Mouse (Mus musculus) liver, embryonic 18 days (tissue): ENCODE results near the gene Olfr575. TPM values are rescaled to one million over a fixed set of nuclear protein-coding genes. Genes with fewer than 3 reads are reported as not detected.

Experiments used
- polyA plus RNA-seq: library from polyadenylated mRNA; depleted of rRNA; stranded (reverse); fragments of >200 nt; gene quantifications from 2 replicates; pipeline ENCODE4 v1.2.3, GENCODE M21; 2012; rRNA removed

Olfr575 gene
- not detected in 2 replicates for polyA plus RNA-seq

GRCm38 (mm10) chr7:102958593-102958992, at the start of gene Olfr575:
TSS of gene Olfr575 (minus strand) at chr7:102958775.

DNA sequence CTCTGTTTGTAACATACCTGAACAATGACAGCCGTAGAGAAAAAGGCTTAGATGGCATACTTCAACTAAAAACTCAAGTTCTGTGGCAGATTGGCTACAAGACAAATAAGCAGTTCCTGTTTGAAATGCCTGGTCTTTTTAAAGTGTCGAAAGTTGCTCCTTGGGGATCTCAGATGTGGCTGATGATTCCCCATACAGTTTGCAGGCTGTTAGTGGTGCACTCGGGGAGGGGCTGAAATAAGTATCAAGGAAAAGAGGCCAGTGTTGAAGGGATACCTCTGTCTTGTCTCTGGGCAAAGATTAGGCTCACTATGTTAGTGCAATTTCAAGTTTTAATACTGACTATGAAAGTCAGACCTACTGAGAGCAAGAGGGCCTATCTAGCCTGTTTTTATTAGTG, 30.6 kb upstream of the Olfr575 start, which contains the start of gene Olfr578:
Olfr578 (minus strand) TSS at position 101 of the 400 bp plus-strand sequence.

GRCm38 (mm10) chr7:102975843-102976242, 17.3 kb upstream of the Olfr575 start, which contains the start of gene Olfr577:
TSS of gene Olfr577 (minus strand) at chr7:102975943.

GRCm38 (mm10) chr7:102962360-102962759, 3.8 kb upstream of the Olfr575 start, which contains the start of gene Olfr576:
TSS of gene Olfr576 (plus strand) at chr7:102962660.

DNA sequence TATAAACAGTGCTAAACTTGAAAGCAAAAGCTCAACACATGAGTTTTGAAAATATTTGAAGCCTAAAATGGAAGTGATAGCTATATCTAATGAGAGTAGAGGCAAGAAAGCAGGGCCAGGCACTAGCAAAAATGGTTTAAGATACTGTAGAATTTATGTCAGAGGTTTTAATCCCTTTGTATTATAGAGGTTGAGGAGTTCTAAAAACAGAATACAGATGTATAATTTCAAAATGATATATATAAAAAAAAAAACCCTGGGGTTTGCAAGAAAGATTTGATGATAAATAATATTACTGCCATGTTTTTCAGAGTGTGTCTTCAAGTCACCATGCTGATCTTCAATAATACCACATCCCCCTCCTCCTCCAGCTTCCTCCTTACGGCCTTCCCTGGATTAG, 10.4 kb downstream of the Olfr575 start, which contains the start of gene Olfr574:
Olfr574 (plus strand) TSS at position 301 of the 400 bp plus-strand sequence.

GRCm38 (mm10) chr7:102942475-102942874, 16.1 kb downstream of the Olfr575 start, which contains the start of gene Olfr573-ps1:
TSS of gene Olfr573-ps1 (minus strand) at chr7:102942575.

GRCm38 (mm10) chr7:102924109-102924508, 34.5 kb downstream of the Olfr575 start, which contains the start of gene Olfr572:
TSS of gene Olfr572 (plus strand) at chr7:102924409.

GRCm38 (mm10) chr7:102917032-102917875, 41.3 kb downstream of the Olfr575 start, which contains the start of gene Olfr571:
TSS of gene Olfr571 (minus strand) at chr7:102917536.

Other genes starting within 250 kb of the Olfr575 start
- gene Olfr33, start 239.7 kb downstream of the Olfr575 start, polyA plus RNA-seq, result not detected in 2 replicates
- not detected in 2 replicates for gene Olfr559, start 231.3 kb downstream of the Olfr575 start, polyA plus RNA-seq
- gene Olfr560, start 199.4 kb downstream of the Olfr575 start, polyA plus RNA-seq, result not detected in 2 replicates
- 0.24 and 0.48 TPM in 2 replicates for gene Olfr78, start 199.3 kb downstream of the Olfr575 start, polyA plus RNA-seq
- gene Olfr561, start 187.6 kb downstream of the Olfr575 start, polyA plus RNA-seq, result 0.05 TPM in 1 of 2 replicates, not detected in the other
- gene Olfr564, start 155.3 kb downstream of the Olfr575 start, polyA plus RNA-seq, result not detected in 2 replicates
- gene Olfr566, start 100.0 kb downstream of the Olfr575 start, polyA plus RNA-seq, result not detected in 2 replicates
- not detected in 2 replicates for gene Olfr568, start 81.7 kb downstream of the Olfr575 start, polyA plus RNA-seq
- gene Olfr569, start 67.9 kb downstream of the Olfr575 start, polyA plus RNA-seq, result not detected in 2 replicates
- not detected in 2 replicates for gene Olfr570, start 64.2 kb downstream of the Olfr575 start, polyA plus RNA-seq
- not detected in 2 replicates for gene Olfr571, start 41.2 kb downstream of the Olfr575 start, polyA plus RNA-seq
- not detected in 2 replicates for gene Olfr572, start 34.4 kb downstream of the Olfr575 start, polyA plus RNA-seq
- gene Olfr573-ps1, start 16.2 kb downstream of the Olfr575 start, polyA plus RNA-seq, result not detected in 2 replicates
- gene Olfr574, start 10.3 kb downstream of the Olfr575 start, polyA plus RNA-seq, result not detected in 2 replicates
- gene Olfr576, start 3.9 kb upstream of the Olfr575 start, polyA plus RNA-seq, result not detected in 2 replicates
- gene Olfr577, start 17.2 kb upstream of the Olfr575 start, polyA plus RNA-seq, result not detected in 2 replicates
- not detected in 2 replicates for gene Olfr578, start 30.5 kb upstream of the Olfr575 start, polyA plus RNA-seq
- gene Olfr582, start 79.2 kb upstream of the Olfr575 start, polyA plus RNA-seq, result not detected in 2 replicates
- gene Olfr583, start 92.5 kb upstream of the Olfr575 start, polyA plus RNA-seq, result not detected in 2 replicates
- not detected in 2 replicates for gene Olfr584, start 123.1 kb upstream of the Olfr575 start, polyA plus RNA-seq
- gene Olfr585, start 138.9 kb upstream of the Olfr575 start, polyA plus RNA-seq, result not detected in 2 replicates
- gene Olfr586, start 166.9 kb upstream of the Olfr575 start, polyA plus RNA-seq, result not detected in 2 replicates
- gene Olfr588-ps1, start 182.1 kb upstream of the Olfr575 start, polyA plus RNA-seq, result not detected in 2 replicates
- not detected in 2 replicates for gene Olfr589, start 197.6 kb upstream of the Olfr575 start, polyA plus RNA-seq
- not detected in 2 replicates for gene Olfr591, start 219.6 kb upstream of the Olfr575 start, polyA plus RNA-seq
- not detected in 2 replicates for gene Olfr592, start 226.0 kb upstream of the Olfr575 start, polyA plus RNA-seq